Mouse (Mus musculus) liver, postnatal 0 days (tissue): ENCODE results near the gene Dctn1. TPM values are rescaled to one million over a fixed set of nuclear protein-coding genes. Genes with fewer than 3 reads are reported as not detected.

Experiments used
- ATAC-seq: fragments of 200-750 bp; cut with Nextera tagmentation; 2 replicates; pipeline ENCODE4 v1.8.0; 2017; ENCODE audit warnings: mild to moderate bottlenecking, moderate library complexity
- DNase-seq: peaks from one replicate; pipeline ENCODE4 v3.0.0-alpha.2; 2016
- H3K27ac ChIP-seq: fragments of 300-500 bp; sonication (generic); 2 replicates; pipeline ENCODE4 v1.5.1; 2014; ENCODE audit warnings: antibody characterized with exemption, moderate library complexity, mild to moderate bottlenecking, low read depth
- H3K27me3 ChIP-seq: fragments of 300-500 bp; sonication (generic); 2 replicates; pipeline ENCODE4 v1.6.1; 2014; ENCODE audit warnings: low read length, control low read depth, mixed read lengths; ENCODE audit not compliant: insufficient read depth
- H3K36me3 ChIP-seq: fragments of 300-500 bp; sonication (generic); replicated peaks from 2 replicates; pipeline ENCODE4 v1.6.1; 2014; ENCODE audit warnings: mild to moderate bottlenecking, control low read depth, low read length, moderate library complexity, mixed read lengths; ENCODE audit not compliant: insufficient read depth
- H3K4me1 ChIP-seq: fragments of 300-500 bp; sonication (generic); 2 replicates; pipeline ENCODE4 v1.6.1; 2014; ENCODE audit warnings: antibody characterized with exemption, mild to moderate bottlenecking, control low read depth; ENCODE audit not compliant: insufficient read depth
- H3K4me2 ChIP-seq: fragments of 300-500 bp; sonication (generic); 2 replicates; pipeline ENCODE4 v1.6.1; 2014; ENCODE audit warnings: low read depth, mild to moderate bottlenecking, low read length, moderate library complexity, mixed read lengths
- H3K4me3 ChIP-seq: fragments of 300-500 bp; sonication (generic); 2 replicates; pipeline ENCODE4 v1.5.1; 2014; ENCODE audit warnings: low read depth, low read length
- H3K9ac ChIP-seq: fragments of 300-500 bp; sonication (generic); replicated peaks from 2 replicates; pipeline ENCODE4 v1.6.1; 2014; ENCODE audit warnings: mild to moderate bottlenecking, moderate library complexity
- H3K9me3 ChIP-seq: fragments of 300-500 bp; sonication (generic); 2 replicates; pipeline ENCODE4 v1.6.1; 2016; ENCODE audit warnings: mild to moderate bottlenecking, control low read depth, low read length, mixed read lengths
- CTCF ChIP-seq: sonication (generic); IDR thresholded peaks from 2 replicates; pipeline ENCODE4 v1.5.1; 2016; ENCODE audit warnings: antibody characterized with exemption, low read depth
- EP300 ChIP-seq: IDR thresholded peaks from 2 replicates; pipeline ENCODE4 v1.6.1; 2016; ENCODE audit warnings: antibody characterized with exemption, low read depth, mild to moderate bottlenecking
- WGBS: fragments of 180-500 bp; shearing (Covaris S2); extraction: QIAGEN DNeasy Blood & Tissue Kit; methylation state at CpG from one replicate; pipeline ENCODE4 v1.1.7; 2014; ENCODE audit not compliant: insufficient replicate concordance; 5-methylcytosine and 5-hydroxymethylcytosine counted together
- polyA plus RNA-seq: library from polyadenylated mRNA; unstranded; fragments of >200 nt; fragmentation: Nextera tagmentation; extraction: Ambion mirVana; gene quantifications from 2 replicates; pipeline ENCODE4 v1.2.1, GENCODE M21; 2015

The Dctn1 gene
- polyA plus RNA-seq, 1 experiment from 2014 or later = 14.7 TPM

DNA sequence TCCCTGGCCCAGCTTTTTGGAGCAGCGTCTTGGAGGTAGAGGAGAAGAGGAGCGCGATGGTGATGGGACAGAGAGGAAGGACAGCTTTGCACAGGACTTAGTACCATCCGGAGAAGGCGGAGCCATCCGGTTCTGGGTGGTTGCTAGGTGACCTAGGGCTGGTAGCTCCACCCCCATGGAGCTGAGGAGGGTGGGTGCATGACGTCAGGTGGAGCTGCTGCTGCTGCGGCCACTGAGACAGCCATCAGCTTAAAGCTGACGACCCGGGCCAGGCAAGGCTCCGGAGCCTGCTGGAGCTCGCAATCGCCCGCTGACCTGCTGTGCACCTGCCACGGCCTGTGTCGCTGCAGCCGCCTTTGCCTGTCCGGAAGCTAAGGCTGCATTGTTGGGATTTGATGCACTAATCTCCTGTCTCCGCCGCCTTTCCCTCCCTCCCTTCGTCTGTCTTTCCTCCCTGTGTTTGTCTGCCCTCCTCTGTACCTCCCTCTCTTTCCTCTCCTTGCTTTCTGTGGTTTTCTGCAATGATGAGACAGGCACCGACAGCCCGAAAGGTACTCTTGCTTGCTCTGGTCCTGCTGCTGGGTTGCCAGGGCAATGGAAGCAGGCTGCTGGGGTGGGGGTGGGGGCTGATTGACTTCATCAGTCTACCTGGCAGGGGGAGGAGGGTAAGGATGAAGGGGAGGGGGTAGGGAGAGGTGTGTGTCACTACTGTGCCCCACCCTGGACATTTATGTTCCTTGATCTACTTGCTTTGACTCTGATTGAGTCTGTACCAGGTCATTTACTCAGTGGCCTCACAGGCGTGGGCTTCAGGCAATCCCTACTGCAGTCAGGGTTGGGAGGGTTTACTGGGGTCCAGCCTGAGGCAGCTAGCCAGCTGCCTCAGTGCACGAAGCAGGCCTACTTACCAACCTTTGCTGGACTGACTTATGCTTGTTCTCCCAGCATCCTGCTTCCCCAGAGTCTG, 20.5 kb downstream of the Dctn1 start:
- Histone ChIP-seq H3K4me3 (no peak overlapping the region), H3K27me3 (no peaks in the 10 kb centered on the region), H3K4me1 (no peaks in the 10 kb centered on the region), H3K9me3 (no peaks in the 10 kb centered on the region), H3K36me3 (peaks cover 45% of the 10 kb centered on the region), H3K27ac (no peak overlapping the region), H3K4me2 (no peak overlapping the region), H3K9ac (no peak overlapping the region)
- ATAC-seq (0 out of 2 replicates have a peak, but pooled peaks have one; percentile 27), DNase-seq (peak; percentile 31)
- WGBS = 34% methylated on average over 25 of the region's 25 CpGs
- TF ChIP-seq CTCF (no peak), EP300 (no peak)

GRCm38 (mm10) chr6:83186946-83187345, 21.2 kb downstream of the Dctn1 start:
- Histone ChIP-seq H3K9me3 (no peaks in the 10 kb centered on the region), H3K36me3 (peaks cover 52% of the 10 kb centered on the region), H3K4me2 (no peak overlapping the region), H3K27me3 (no peaks in the 10 kb centered on the region), H3K4me3 (no peak overlapping the region), H3K4me1 (no peaks in the 10 kb centered on the region), H3K27ac (no peak overlapping the region), H3K9ac (no peak overlapping the region)
- no peak for ATAC-seq
- TF ChIP-seq EP300 (no peak), CTCF (no peak)
- DNase-seq = no peak
- WGBS = 85% methylated on average over 2 of the region's 2 CpGs

GRCm38 (mm10) chr6:83193571-83193970, 27.9 kb downstream of the Dctn1 start:
- Histone ChIP-seq H3K9me3 (no peaks in the 10 kb centered on the region), H3K4me3 (no peak overlapping the region), H3K27me3 (no peaks in the 10 kb centered on the region), H3K27ac (no peak overlapping the region), H3K9ac (no peak overlapping the region), H3K4me2 (no peak overlapping the region), H3K36me3 (peaks cover 88% of the 10 kb centered on the region), H3K4me1 (no peaks in the 10 kb centered on the region)
- DNase-seq = no peak
- ATAC-seq = no peak
- 84% methylated on average over 7 of the region's 7 CpGs for WGBS
- TF ChIP-seq EP300 = no peak
- TF ChIP-seq CTCF = no peak

GRCm38 (mm10) chr6:83197345-83198004, 31.8 kb downstream of the Dctn1 start:
- H3K36me3 ChIP-seq = peaks cover 62% of the 10 kb centered on the region
- H3K9me3 ChIP-seq = no peaks in the 10 kb centered on the region

GRCm38 (mm10) chr6:83203320-83203719, 37.6 kb downstream of the Dctn1 start:
- Histone ChIP-seq H3K4me1 (no peaks in the 10 kb centered on the region), H3K36me3 (peaks cover 12% of the 10 kb centered on the region), H3K27ac (no peak overlapping the region), H3K4me3 (no peak overlapping the region), H3K9me3 (no peaks in the 10 kb centered on the region), H3K27me3 (no peaks in the 10 kb centered on the region), H3K9ac (no peak overlapping the region), H3K4me2 (no peak overlapping the region)
- no peak for ATAC-seq
- no peak for DNase-seq
- 86% methylated on average over 4 of the region's 4 CpGs for WGBS
- TF ChIP-seq EP300 = no peak
- no peak for TF ChIP-seq CTCF

More at GRCm38 (mm10) chr6:83197345-83198004, 31.8 kb downstream of the Dctn1 start:
- TF ChIP-seq EP300 (no peak), CTCF (no peak)
- H3K27me3 ChIP-seq = no peaks in the 10 kb centered on the region
- no peak overlapping the region for H3K27ac ChIP-seq
- DNase-seq = peak; percentile 29
- WGBS = 71% methylated on average over 15 of the region's 15 CpGs
- H3K4me3 ChIP-seq = no peak overlapping the region
- ATAC-seq = no peak
- H3K9ac ChIP-seq = no peak overlapping the region
- no peak overlapping the region for H3K4me2 ChIP-seq
- no peaks in the 10 kb centered on the region for H3K4me1 ChIP-seq

GRCm38 (mm10) chr6:83205851-83206250, 40.1 kb downstream of the Dctn1 start:
- H3K9me3 ChIP-seq = no peaks in the 10 kb centered on the region
- no peaks in the 10 kb centered on the region for H3K27me3 ChIP-seq
- ATAC-seq = no peak
- TF ChIP-seq EP300 (no peak), CTCF (no peak)
- no peak overlapping the region for H3K4me3 ChIP-seq
- no peak overlapping the region for H3K27ac ChIP-seq
- H3K4me1 ChIP-seq = no peaks in the 10 kb centered on the region
- no peak for DNase-seq
- H3K9ac ChIP-seq = no peak overlapping the region
- no peak overlapping the region for H3K4me2 ChIP-seq
- WGBS = 81% methylated on average over 3 of the region's 3 CpGs
- H3K36me3 ChIP-seq = no peaks in the 10 kb centered on the region
